Mouse (Mus musculus) forebrain, embryonic 12.5 days (tissue): ENCODE data around the gene Stpg4. TPM values are rescaled to one million over a fixed set of nuclear protein-coding genes. Genes with fewer than 3 reads are reported as not detected.
A peak's percentile ranks its signal among the peaks of the same experiment; 100 is the strongest.

Source experiments
- ATAC-seq: fragments of 200-750 bp; cut with Nextera tagmentation; 2 replicates; pipeline ENCODE4 v1.8.0; 2017; ENCODE audit warnings: moderate TSS enrichment; ENCODE audit not compliant: low FRiP score
- H3K27ac ChIP-seq: fragments of 300-500 bp; sonication (generic); 2 replicates; pipeline ENCODE4 v1.5.1; 2016; ENCODE audit warnings: mild to moderate bottlenecking
- H3K27me3 ChIP-seq: fragments of 300-500 bp; sonication (generic); 2 replicates; pipeline ENCODE4 v1.6.1; 2016; ENCODE audit warnings: mild to moderate bottlenecking
- H3K36me3 ChIP-seq: fragments of 300-500 bp; sonication (generic); replicated peaks from 2 replicates; pipeline ENCODE4 v1.6.1; 2016; ENCODE audit warnings: mild to moderate bottlenecking
- H3K4me1 ChIP-seq: fragments of 300-500 bp; sonication (generic); 2 replicates; pipeline ENCODE4 v1.6.1; 2016
- H3K4me2 ChIP-seq: fragments of 300-500 bp; sonication (generic); 2 replicates; pipeline ENCODE4 v1.6.1; 2016; ENCODE audit warnings: mild to moderate bottlenecking, moderate library complexity
- H3K4me3 ChIP-seq: fragments of 300-500 bp; sonication (generic); replicated peaks from 2 replicates; pipeline ENCODE4 v1.5.1; 2016; ENCODE audit warnings: mild to moderate bottlenecking
- H3K9ac ChIP-seq: fragments of 300-500 bp; sonication (generic); 2 replicates; pipeline ENCODE4 v1.6.1; 2016; ENCODE audit warnings: mild to moderate bottlenecking
- H3K9me3 ChIP-seq: fragments of 300-500 bp; sonication (generic); 2 replicates; pipeline ENCODE4 v1.6.1; 2016
- WGBS: fragments of 180-500 bp; shearing (Covaris S2); methylation state at CpG from one replicate; pipeline ENCODE4 v1.1.7; 2016; 5-methylcytosine and 5-hydroxymethylcytosine counted together
- polyA plus RNA-seq: library from polyadenylated mRNA; unstranded; fragments of >200 nt; fragmentation: Nextera tagmentation; extraction: Ambion mirVana; gene quantifications from 2 replicates; pipeline ENCODE4 v1.2.1, GENCODE M21; 2016

Gene Stpg4
- polyA plus RNA-seq, 1 experiment from 2014 or later: not detected

- H3K9me3 ChIP-seq: no peaks in the 10 kb centered on the region
- no peak overlapping the region for H3K9ac ChIP-seq
- no peak overlapping the region for H3K27ac ChIP-seq
- no peak overlapping the region for H3K4me2 ChIP-seq
- no peaks in the 10 kb centered on the region for H3K27me3 ChIP-seq
- H3K4me3 ChIP-seq: no peak overlapping the region
- no peak for ATAC-seq
- 93% methylated on average over 9 of the region's 9 CpGs for WGBS
- peaks cover 39% of the 10 kb centered on the region for H3K4me1 ChIP-seq
- H3K36me3 ChIP-seq: no peaks in the 10 kb centered on the region
These were observed 54.2 kb downstream of the Stpg4 start for GRCm38 (mm10) chr17:87373327-87373726.

DNA sequence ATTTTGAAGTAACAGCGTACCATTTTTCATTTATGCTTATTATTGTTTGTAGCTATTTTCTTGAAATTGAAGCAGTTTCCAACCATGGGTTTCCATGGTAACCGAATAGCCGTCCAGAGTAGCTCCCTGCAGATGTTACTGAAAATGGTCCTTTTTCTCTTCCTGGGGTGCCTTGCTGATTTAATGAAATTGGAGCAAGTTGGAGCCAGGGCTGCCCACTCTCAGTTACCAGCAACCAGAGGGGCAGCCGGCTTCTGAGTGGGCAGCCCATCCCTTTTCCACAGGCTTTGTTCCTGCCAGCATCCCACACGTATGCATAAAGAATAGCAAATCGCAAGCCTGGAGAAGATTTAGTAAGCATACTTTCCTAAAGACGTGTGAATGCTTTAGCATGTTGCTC is 55.4 kb downstream of the Stpg4 start:
- WGBS: 64% methylated on average over 7 of the region's 7 CpGs
- Histone ChIP-seq H3K4me3 (no peak overlapping the region), H3K9ac (no peak overlapping the region), H3K9me3 (no peaks in the 10 kb centered on the region), H3K27ac (no peak overlapping the region), H3K4me2 (no peak overlapping the region), H3K36me3 (no peaks in the 10 kb centered on the region), H3K4me1 (peaks cover 32% of the 10 kb centered on the region), H3K27me3 (no peaks in the 10 kb centered on the region)
- no peak for ATAC-seq

DNA sequence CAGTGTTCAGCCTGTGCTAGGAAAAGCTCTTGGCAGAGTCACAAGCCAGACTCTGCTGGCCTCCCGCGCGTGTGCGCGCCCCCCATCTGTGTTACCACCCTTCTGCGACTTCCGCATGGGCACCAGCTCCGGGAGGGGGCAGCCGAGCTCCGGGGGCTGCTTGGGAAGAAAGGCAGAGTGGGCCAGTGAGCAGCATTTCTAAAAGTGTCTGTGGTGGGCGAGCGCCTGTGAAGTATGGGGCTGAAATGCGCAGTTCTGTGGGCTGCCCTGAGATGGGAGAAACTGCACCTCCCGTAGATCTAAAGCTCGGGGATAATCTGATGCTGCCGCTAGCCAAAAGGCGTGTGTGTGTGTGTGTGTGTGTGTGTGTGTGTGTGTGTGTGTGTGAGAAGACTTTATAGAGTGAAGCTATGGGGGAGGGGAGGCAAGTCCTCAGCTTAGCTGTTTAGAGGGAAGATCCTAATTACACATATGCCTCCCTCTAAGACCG is 58.2 kb downstream of the Stpg4 start:
- WGBS: 70% methylated on average over 18 of the region's 18 CpGs
- Histone ChIP-seq H3K4me1 (peaks cover 26% of the 10 kb centered on the region), H3K27ac (no peak overlapping the region), H3K36me3 (no peaks in the 10 kb centered on the region), H3K9ac (no peak overlapping the region), H3K27me3 (no peaks in the 10 kb centered on the region), H3K4me3 (no peak overlapping the region), H3K4me2 (no peak overlapping the region), H3K9me3 (no peaks in the 10 kb centered on the region)
- ATAC-seq: peak; percentile 22; the same call in 1 of the 2 replicates

- 92% methylated on average over 10 of the region's 10 CpGs for WGBS
- H3K36me3 ChIP-seq: no peaks in the 10 kb centered on the region
- no peak for ATAC-seq
- no peak overlapping the region for H3K4me3 ChIP-seq
- H3K4me2 ChIP-seq: no peak overlapping the region
- no peak overlapping the region for H3K27ac ChIP-seq
- H3K9me3 ChIP-seq: no peaks in the 10 kb centered on the region
- no peak overlapping the region for H3K9ac ChIP-seq
- no peaks in the 10 kb centered on the region for H3K27me3 ChIP-seq
- peaks cover 26% of the 10 kb centered on the region for H3K4me1 ChIP-seq
These were observed 59.1 kb downstream of the Stpg4 start for GRCm38 (mm10) chr17:87368481-87368880.

- no peak overlapping the region for H3K4me2 ChIP-seq
- 73% methylated on average over 3 of the region's 3 CpGs for WGBS
- H3K4me1 ChIP-seq: peaks cover 26% of the 10 kb centered on the region
- H3K9me3 ChIP-seq: no peaks in the 10 kb centered on the region
- no peaks in the 10 kb centered on the region for H3K36me3 ChIP-seq
- ATAC-seq: no peak
- H3K9ac ChIP-seq: no peak overlapping the region
- H3K27me3 ChIP-seq: no peaks in the 10 kb centered on the region
- no peak overlapping the region for H3K4me3 ChIP-seq
- H3K27ac ChIP-seq: no peak overlapping the region
These were observed 59.9 kb downstream of the Stpg4 start for GRCm38 (mm10) chr17:87367640-87368039.

DNA sequence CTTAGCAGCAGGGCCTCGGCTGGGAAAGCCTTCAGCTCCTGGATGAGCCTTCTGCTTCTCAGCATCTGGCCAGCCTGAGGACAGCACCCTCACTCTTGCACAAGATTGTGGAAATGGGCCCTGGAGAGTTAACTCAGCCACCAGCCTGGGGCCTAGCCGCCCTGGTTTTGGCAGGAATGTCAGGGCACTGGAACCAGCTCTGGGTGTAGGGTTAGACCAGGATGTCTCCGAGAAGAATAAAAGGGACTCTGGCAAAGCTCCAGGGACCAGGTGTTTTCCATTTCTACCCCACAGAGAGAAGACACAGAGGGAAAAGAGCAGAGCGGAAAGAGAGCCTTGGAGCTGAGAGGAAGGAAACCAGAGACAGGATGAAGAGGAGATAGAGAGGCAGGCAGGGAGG is 60.3 kb downstream of the Stpg4 start:
- H3K36me3 ChIP-seq: no peaks in the 10 kb centered on the region
- H3K4me3 ChIP-seq: no peak overlapping the region
- ATAC-seq: no peak
- no peak overlapping the region for H3K27ac ChIP-seq
- H3K27me3 ChIP-seq: no peaks in the 10 kb centered on the region
- peaks cover 23% of the 10 kb centered on the region for H3K4me1 ChIP-seq
- no peak overlapping the region for H3K4me2 ChIP-seq
- WGBS: 45% methylated on average over 4 of the region's 4 CpGs
- H3K9me3 ChIP-seq: no peaks in the 10 kb centered on the region
- no peak overlapping the region for H3K9ac ChIP-seq

DNA sequence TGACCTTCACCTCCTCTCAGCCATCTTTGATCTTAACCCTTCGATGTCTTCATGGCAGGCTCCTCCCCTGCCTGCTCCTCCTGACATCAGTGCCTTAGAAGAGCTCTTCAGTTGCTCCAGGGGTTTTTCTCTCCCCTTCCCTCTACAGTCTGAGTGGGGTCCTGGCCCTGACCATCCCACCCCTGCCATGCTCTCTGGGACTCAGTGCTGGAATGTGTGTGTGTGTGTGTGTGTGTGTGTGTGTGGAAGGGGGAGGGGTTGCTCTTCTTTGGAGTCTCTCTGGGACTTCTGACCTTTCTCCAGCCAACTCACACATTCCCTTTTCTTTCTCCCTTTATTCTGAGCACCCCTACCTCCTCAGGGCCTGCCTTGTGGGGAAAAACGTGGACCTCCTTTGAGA is 61.0 kb downstream of the Stpg4 start:
- Histone ChIP-seq H3K9ac (no peak overlapping the region), H3K36me3 (no peaks in the 10 kb centered on the region), H3K27me3 (no peaks in the 10 kb centered on the region), H3K9me3 (no peaks in the 10 kb centered on the region), H3K27ac (no peak overlapping the region), H3K4me3 (no peak overlapping the region), H3K4me2 (no peak overlapping the region), H3K4me1 (peaks cover 23% of the 10 kb centered on the region)
- no peak for ATAC-seq
- WGBS: 15% methylated on average over 2 of the region's 2 CpGs

DNA sequence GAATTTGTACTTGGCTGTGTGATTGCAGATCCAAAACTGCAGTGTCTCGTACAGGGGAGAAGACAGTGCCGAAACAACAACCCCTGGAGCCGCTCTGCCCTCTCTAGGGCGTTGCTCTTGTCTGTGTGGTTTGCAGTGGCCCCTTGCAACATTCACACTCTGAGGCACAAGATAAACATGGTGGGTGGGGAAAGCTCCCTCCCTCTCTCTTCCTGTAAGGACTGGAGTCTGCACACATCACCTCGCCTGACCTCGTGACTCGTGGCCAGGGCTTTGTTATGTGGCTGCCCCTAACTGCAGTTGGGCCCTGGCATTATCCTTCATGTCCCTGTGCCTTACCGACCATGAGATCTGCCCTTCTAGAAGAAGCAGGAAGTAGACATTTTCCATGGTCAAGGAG is 62.3 kb downstream of the Stpg4 start:
- ATAC-seq: no peak
- Histone ChIP-seq H3K36me3 (no peaks in the 10 kb centered on the region), H3K27ac (no peak overlapping the region), H3K4me2 (no peak overlapping the region), H3K27me3 (no peaks in the 10 kb centered on the region), H3K4me3 (no peak overlapping the region), H3K9me3 (no peaks in the 10 kb centered on the region), H3K4me1 (peaks cover 30% of the 10 kb centered on the region), H3K9ac (no peak overlapping the region)
- 74% methylated on average over 8 of the region's 8 CpGs for WGBS

- H3K36me3 ChIP-seq: no peaks in the 10 kb centered on the region
- H3K4me2 ChIP-seq: no peak overlapping the region
- peaks cover 18% of the 10 kb centered on the region for H3K4me1 ChIP-seq
- H3K9me3 ChIP-seq: no peaks in the 10 kb centered on the region
- no peak overlapping the region for H3K27ac ChIP-seq
- H3K4me3 ChIP-seq: no peak overlapping the region
- no peaks in the 10 kb centered on the region for H3K27me3 ChIP-seq
- ATAC-seq: no peak
- 92% methylated on average over 15 of the region's 15 CpGs for WGBS
- H3K9ac ChIP-seq: no peak overlapping the region
These were observed 63.4 kb downstream of the Stpg4 start for GRCm38 (mm10) chr17:87364108-87364507.

GRCm38 (mm10) chr17:87361132-87361531 is 66.4 kb downstream of the Stpg4 start:
- Histone ChIP-seq H3K27me3 (no peaks in the 10 kb centered on the region), H3K27ac (no peak overlapping the region), H3K9ac (no peak overlapping the region), H3K36me3 (no peaks in the 10 kb centered on the region), H3K4me2 (no peak overlapping the region), H3K9me3 (no peaks in the 10 kb centered on the region), H3K4me1 (peaks cover 10% of the 10 kb centered on the region), H3K4me3 (no peak overlapping the region)
- ATAC-seq: no peak
- 41% methylated on average over 3 of the region's 3 CpGs for WGBS

DNA sequence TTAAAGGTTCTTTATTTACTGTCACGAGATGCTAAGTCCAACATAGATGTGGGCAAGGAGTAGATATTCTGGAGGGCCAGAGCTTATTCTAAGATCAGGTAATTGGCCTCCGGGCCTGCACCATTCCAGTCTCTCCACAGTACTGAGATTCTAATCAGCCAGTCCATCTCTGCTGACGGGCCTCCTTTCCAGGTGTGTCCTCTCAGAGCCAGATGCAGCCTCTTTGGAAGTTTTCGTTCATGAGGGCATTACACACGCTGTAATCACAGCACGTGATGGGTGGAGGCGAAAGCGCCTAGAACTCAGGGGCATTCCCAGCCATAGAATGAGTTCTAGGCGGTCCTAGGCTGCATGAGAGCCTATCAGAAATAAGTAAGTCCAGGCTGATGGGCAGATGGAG is 70.0 kb downstream of the Stpg4 start:
- Histone ChIP-seq H3K4me2 (no peak overlapping the region), H3K4me1 (peaks cover 15% of the 10 kb centered on the region), H3K36me3 (no peaks in the 10 kb centered on the region), H3K27me3 (no peaks in the 10 kb centered on the region), H3K27ac (no peak overlapping the region), H3K4me3 (no peak overlapping the region), H3K9me3 (no peaks in the 10 kb centered on the region), H3K9ac (no peak overlapping the region)
- ATAC-seq: no peak
- WGBS: 83% methylated on average over 9 of the region's 9 CpGs

- H3K9ac ChIP-seq: no peak overlapping the region
- no peak for ATAC-seq
- H3K36me3 ChIP-seq: no peaks in the 10 kb centered on the region
- no peak overlapping the region for H3K4me2 ChIP-seq
- no peaks in the 10 kb centered on the region for H3K9me3 ChIP-seq
- no peak overlapping the region for H3K4me3 ChIP-seq
- H3K27me3 ChIP-seq: no peaks in the 10 kb centered on the region
- no peak overlapping the region for H3K27ac ChIP-seq
- H3K4me1 ChIP-seq: peaks cover 23% of the 10 kb centered on the region
- 85% methylated on average over 5 of the region's 5 CpGs for WGBS
These were observed 71.3 kb downstream of the Stpg4 start for GRCm38 (mm10) chr17:87356261-87356660.

DNA sequence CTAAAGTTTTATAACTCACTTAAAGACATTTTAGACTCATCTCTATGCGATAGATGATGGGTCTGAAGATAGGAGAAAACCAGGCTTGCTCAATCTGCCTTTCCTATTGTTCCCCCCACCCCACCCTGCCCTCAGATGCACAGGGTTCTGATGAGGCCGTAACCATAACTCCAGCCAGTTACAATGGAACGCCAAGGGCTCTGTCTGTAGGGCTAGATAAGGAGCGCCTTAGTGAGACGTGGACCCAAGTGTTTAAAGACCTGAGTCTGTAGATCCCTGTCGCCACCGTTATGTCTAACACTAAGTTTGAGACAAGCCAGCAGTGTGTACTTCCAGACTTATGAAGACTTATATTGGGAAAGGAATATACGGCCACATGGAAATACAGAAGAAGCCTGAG is 72.1 kb downstream of the Stpg4 start:
- H3K4me3 ChIP-seq: no peak overlapping the region
- H3K9me3 ChIP-seq: no peaks in the 10 kb centered on the region
- H3K4me1 ChIP-seq: peaks cover 25% of the 10 kb centered on the region
- H3K4me2 ChIP-seq: no peak overlapping the region
- H3K27me3 ChIP-seq: no peaks in the 10 kb centered on the region
- WGBS: 95% methylated on average over 8 of the region's 8 CpGs
- H3K9ac ChIP-seq: no peak overlapping the region
- H3K36me3 ChIP-seq: no peaks in the 10 kb centered on the region
- no peak overlapping the region for H3K27ac ChIP-seq
- no peak for ATAC-seq
